Mouse (Mus musculus): ENCODE results near the gene Icmt. TPM values are rescaled to one million over a fixed set of nuclear protein-coding genes. Genes with fewer than 3 reads are reported as not detected.
A peak's percentile ranks its signal among the peaks of the same experiment; 100 is the strongest.

Gene Icmt
- total and polyA plus RNA-seq, 3 experiments, result 30.4 to 50.8 TPM; not detected in 1

GRCm38 (mm10) chr4:152262187-152262586 lies 34.8 kb upstream of the Icmt start:
- no peaks in the 10 kb centered on the region for H3K79me2 ChIP-seq (ENCODE audit: control insufficient read depth, insufficient read depth, low read length, poor library complexity)
- TF ChIP-seq POLR2AphosphoS2 (IDR thresholded peaks at IDR 0.05; ENCODE audit: low read length) (no peak), TAL1 (IDR thresholded peaks at IDR 0.05; ENCODE audit: low read length) (no peak), ZC3H11A (IDR thresholded peaks at IDR 0.05; ENCODE audit: low read depth, low read length) (no peak), MEF2A (IDR thresholded peaks at IDR 0.05; ENCODE audit: extremely low read depth, insufficient replicate concordance, low read depth, low read length, poor library complexity, severe bottlenecking) (no peak), CTCF (IDR thresholded peaks at IDR 0.05 in 2 of 3, conservative IDR thresholded peaks at IDR 0.05 in 1 of 3; ENCODE audit: control insufficient read depth in 1 of 3, insufficient read depth in 1 of 3, low read depth in 2 of 3, low read length in 3 of 3, poor library complexity in 1 of 3, severe bottlenecking in 1 of 3) (no peak), GATA1 (IDR thresholded peaks at IDR 0.05; ENCODE audit: low read depth, low read length) (no peak), SMC3 (IDR thresholded peaks at IDR 0.05; ENCODE audit: low read depth, low read length) (no peak), GABPA (IDR thresholded peaks at IDR 0.05; ENCODE audit: low read depth, low read length) (no peak), MAFK (IDR thresholded peaks at IDR 0.05; ENCODE audit: borderline replicate concordance, low read depth, low read length) (no peak), UBTF (IDR thresholded peaks at IDR 0.05; ENCODE audit: borderline replicate concordance, insufficient read depth, low read depth, low read length) (no peak), USF1 (IDR thresholded peaks at IDR 0.05; ENCODE audit: low read depth, low read length) (no peak)
- no peaks in the 10 kb centered on the region; a peak in 1 of 4 replicates for H3K4me1 ChIP-seq (ENCODE audit: control insufficient read depth in 1 of 2, insufficient read depth in 2 of 2, low read length in 2 of 2)
- H3K9me3 ChIP-seq (replicated peaks; ENCODE audit: insufficient read depth, low read length), result no peaks in the 10 kb centered on the region
- H3K9ac ChIP-seq (ENCODE audit: control insufficient read depth, low read depth, low read length, poor library complexity, severe bottlenecking), result no peak overlapping the region
- no peak overlapping the region for H3K4me3 ChIP-seq (ENCODE audit: control insufficient read depth in 1 of 2, insufficient read depth in 1 of 2, low read depth in 2 of 2, low read length in 2 of 2)
- no peak overlapping the region for H3K27ac ChIP-seq (ENCODE audit: control insufficient read depth, low read depth, low read length)
- DNase-seq (ENCODE audit: low read depth, low spot score), result no peak
- no peaks in the 10 kb centered on the region for H3K36me3 ChIP-seq (ENCODE audit: control insufficient read depth in 1 of 2, insufficient read depth in 2 of 2, low read length in 2 of 2)
- H3K27me3 ChIP-seq (ENCODE audit: control insufficient read depth in 1 of 2, insufficient read depth in 2 of 2, low read length in 2 of 2), result no peaks in the 10 kb centered on the region

- H3K36me3 ChIP-seq (ENCODE audit: control insufficient read depth in 1 of 2, insufficient read depth in 2 of 2, low read length in 2 of 2), result no peaks in the 10 kb centered on the region
- H3K4me1 ChIP-seq (ENCODE audit: control insufficient read depth in 1 of 2, insufficient read depth in 2 of 2, low read length in 2 of 2), result no peaks in the 10 kb centered on the region
- H3K9ac ChIP-seq (ENCODE audit: control insufficient read depth, low read depth, low read length, poor library complexity, severe bottlenecking), result no peak overlapping the region
- no peaks in the 10 kb centered on the region for H3K9me3 ChIP-seq (replicated peaks; ENCODE audit: insufficient read depth, low read length)
- H3K27me3 ChIP-seq (ENCODE audit: control insufficient read depth in 1 of 2, insufficient read depth in 2 of 2, low read length in 2 of 2), result no peaks in the 10 kb centered on the region
- H3K27ac ChIP-seq (ENCODE audit: control insufficient read depth, low read depth, low read length), result no peak overlapping the region
- no peak overlapping the region for H3K4me3 ChIP-seq (ENCODE audit: control insufficient read depth in 1 of 2, insufficient read depth in 1 of 2, low read depth in 2 of 2, low read length in 2 of 2)
- peak; percentile 23 for DNase-seq (ENCODE audit: low read depth, low spot score)
- no peaks in the 10 kb centered on the region for H3K79me2 ChIP-seq (ENCODE audit: control insufficient read depth, insufficient read depth, low read length, poor library complexity)
- no peak for TF ChIP-seq EP300 (IDR thresholded peaks at IDR 0.05; ENCODE audit: low read depth in 1 of 2, low read length in 2 of 2)
- TF ChIP-seq TAL1 (IDR thresholded peaks at IDR 0.05; ENCODE audit: low read length), result no peak
- TF ChIP-seq CTCF (IDR thresholded peaks at IDR 0.05 in 2 of 3, conservative IDR thresholded peaks at IDR 0.05 in 1 of 3; ENCODE audit: control insufficient read depth in 1 of 3, insufficient read depth in 1 of 3, low read depth in 2 of 3, low read length in 3 of 3, poor library complexity in 1 of 3, severe bottlenecking in 1 of 3), result no peak
- no peak for TF ChIP-seq CHD1 (IDR thresholded peaks at IDR 0.05; ENCODE audit: low read depth, low read length)
- TF ChIP-seq KAT2A (conservative IDR thresholded peaks at IDR 0.05; ENCODE audit: low read depth, low read length), result no peak
- no peak for TF ChIP-seq ZMIZ1 (IDR thresholded peaks at IDR 0.05; ENCODE audit: low read depth, low read length)
- TF ChIP-seq MAX (IDR thresholded peaks at IDR 0.05; ENCODE audit: low read length), result no peak
- TF ChIP-seq MYC (IDR thresholded peaks at IDR 0.05; ENCODE audit: low read depth, low read length), result no peak
- no peak for TF ChIP-seq TCF12 (IDR thresholded peaks at IDR 0.05; ENCODE audit: low read depth, low read length)
Observed at GRCm38 (mm10) chr4:152263089-152263488, 33.9 kb upstream of the Icmt start.

All from MEL (cell line).